Mouse (Mus musculus) embryonic facial prominence, embryonic 14.5 days (tissue): ENCODE data around the gene Gps2. TPM values are rescaled to one million over a fixed set of nuclear protein-coding genes. Genes with fewer than 3 reads are reported as not detected.

Source experiments
- ATAC-seq: fragments of 200-750 bp; cut with Nextera tagmentation; 2 replicates; pipeline ENCODE4 v1.8.0; 2017; ENCODE audit warnings: low read depth, moderate number of reproducible peaks, moderate TSS enrichment
- DNase-seq: peaks from one replicate; pipeline ENCODE4 v3.0.0-alpha.2; 2015; ENCODE audit warnings: low spot score
- H3K27ac ChIP-seq: fragments of 300-500 bp; sonication (generic); replicated peaks from 2 replicates; pipeline ENCODE4 v1.5.1; 2014; ENCODE audit warnings: low read depth, mild to moderate bottlenecking, low read length, moderate library complexity
- H3K27me3 ChIP-seq: fragments of 300-500 bp; sonication (generic); replicated peaks from 2 replicates; pipeline ENCODE4 v1.6.1; 2014; ENCODE audit warnings: low read length; ENCODE audit not compliant: control insufficient read depth, insufficient read depth
- H3K36me3 ChIP-seq: fragments of 300-500 bp; sonication (generic); 2 replicates; pipeline ENCODE4 v1.6.1; 2014; ENCODE audit warnings: low read length, mixed read lengths; ENCODE audit not compliant: control insufficient read depth, insufficient read depth
- H3K4me1 ChIP-seq: fragments of 300-500 bp; sonication (generic); 2 replicates; pipeline ENCODE4 v1.6.1; 2014; ENCODE audit warnings: antibody characterized with exemption, low read length; ENCODE audit not compliant: control insufficient read depth, insufficient read depth
- H3K4me2 ChIP-seq: fragments of 300-500 bp; sonication (generic); 2 replicates; pipeline ENCODE4 v1.6.1; 2014; ENCODE audit warnings: low read depth, mild to moderate bottlenecking, low read length, moderate library complexity, mixed read lengths
- H3K4me3 ChIP-seq: fragments of 300-500 bp; sonication (generic); 2 replicates; pipeline ENCODE4 v1.5.1; 2014; ENCODE audit warnings: low read depth, mild to moderate bottlenecking, low read length
- H3K9ac ChIP-seq: fragments of 300-500 bp; sonication (generic); 2 replicates; pipeline ENCODE4 v1.6.1; 2014; ENCODE audit warnings: low read depth, mild to moderate bottlenecking, low read length, moderate library complexity, mixed read lengths
- H3K9me3 ChIP-seq: fragments of 300-500 bp; sonication (generic); 2 replicates; pipeline ENCODE4 v1.6.1; 2016; ENCODE audit warnings: low read length; ENCODE audit not compliant: control insufficient read depth
- WGBS: fragments of 180-500 bp; shearing (Covaris S2); extraction: QIAGEN DNeasy Blood & Tissue Kit; methylation state at CpG from one replicate; pipeline ENCODE4 v1.1.7; 2014; 5-methylcytosine and 5-hydroxymethylcytosine counted together
- polyA plus RNA-seq: library from polyadenylated mRNA; unstranded; fragments of >200 nt; fragmentation: Nextera tagmentation; extraction: Ambion mirVana; gene quantifications from 2 replicates; pipeline ENCODE4 v1.2.1, GENCODE M21; 2014

Gene Gps2
- polyA plus RNA-seq: 55.0 and 57.2 TPM in 2 replicates

GRCm38 (mm10) chr11:69913554-69914371 is at the start of gene Gps2:
TSS of gene Gps2 (plus strand) at chr11:69913888.
- ATAC-seq (peak; percentile 94), DNase-seq (peak; percentile 98)
- Histone ChIP-seq H3K9me3 (no peaks in the 10 kb centered on the region), H3K27me3 (no peaks in the 10 kb centered on the region), H3K4me3 (peak within 1 kb of the TSS; percentile 68), H3K27ac (peak within 1 kb of the TSS; percentile 85), H3K9ac (peak within 1 kb of the TSS; percentile 82), H3K36me3 (peaks cover 87% of the 10 kb centered on the region), H3K4me2 (peak within 1 kb of the TSS; percentile 74), H3K4me1 (no peaks in the 10 kb centered on the region)
- 2% methylated on average over 50 of the region's 61 CpGs for WGBS

- H3K4me1 ChIP-seq: no peaks in the 10 kb centered on the region
- DNase-seq (no peak), ATAC-seq (no peak)
- no peak overlapping the region for H3K4me3 ChIP-seq
- H3K9ac ChIP-seq: no peak overlapping the region
- H3K27ac ChIP-seq: no peak overlapping the region
- no peaks in the 10 kb centered on the region for H3K36me3 ChIP-seq
- H3K9me3 ChIP-seq: no peaks in the 10 kb centered on the region
- WGBS: 48% methylated on average over 8 of the region's 8 CpGs
- H3K27me3 ChIP-seq: peaks cover under 1% of the 10 kb centered on the region; the same call in 1 of the 2 replicates
- no peak overlapping the region for H3K4me2 ChIP-seq
Observed at GRCm38 (mm10) chr11:69864138-69864860, 49.4 kb upstream of the Gps2 start.

GRCm38 (mm10) chr11:69865561-69865960 is 48.1 kb upstream of the Gps2 start:
- H3K27me3 ChIP-seq: no peaks in the 10 kb centered on the region
- WGBS: 81% methylated on average over 9 of the region's 9 CpGs
- ATAC-seq: no peak

GRCm38 (mm10) chr11:69867335-69867734 is 46.4 kb upstream of the Gps2 start:
- Histone ChIP-seq H3K27ac (no peak overlapping the region), H3K4me3 (no peak overlapping the region), H3K27me3 (no peaks in the 10 kb centered on the region), H3K4me2 (no peak overlapping the region), H3K36me3 (no peaks in the 10 kb centered on the region), H3K9me3 (no peaks in the 10 kb centered on the region), H3K9ac (no peak overlapping the region), H3K4me1 (no peaks in the 10 kb centered on the region)
- DNase-seq (no peak), ATAC-seq (no peak)
- WGBS: 72% methylated on average over 9 of the region's 9 CpGs

More at GRCm38 (mm10) chr11:69865561-69865960, 48.1 kb upstream of the Gps2 start:
- DNase-seq: no peak
- no peak overlapping the region for H3K4me2 ChIP-seq
- H3K36me3 ChIP-seq: no peaks in the 10 kb centered on the region
- no peak overlapping the region for H3K27ac ChIP-seq
- H3K4me1 ChIP-seq: no peaks in the 10 kb centered on the region
- H3K4me3 ChIP-seq: no peak overlapping the region
- H3K9ac ChIP-seq: no peak overlapping the region
- H3K9me3 ChIP-seq: no peaks in the 10 kb centered on the region

- no peak overlapping the region for H3K4me3 ChIP-seq
- H3K36me3 ChIP-seq: no peaks in the 10 kb centered on the region
- WGBS: 89% methylated on average over 2 of the region's 2 CpGs
- ATAC-seq: no peak
- no peaks in the 10 kb centered on the region for H3K27me3 ChIP-seq
- H3K9me3 ChIP-seq: no peaks in the 10 kb centered on the region
- H3K4me1 ChIP-seq: no peaks in the 10 kb centered on the region
- no peak overlapping the region for H3K27ac ChIP-seq
- H3K9ac ChIP-seq: no peak overlapping the region
- no peak for DNase-seq
- no peak overlapping the region for H3K4me2 ChIP-seq
Observed at GRCm38 (mm10) chr11:69870289-69871069, 43.2 kb upstream of the Gps2 start.

- 87% methylated on average over 7 of the region's 7 CpGs for WGBS
Observed at GRCm38 (mm10) chr11:69871822-69872221, 41.9 kb upstream of the Gps2 start.

GRCm38 (mm10) chr11:69872451-69872850 is 41.2 kb upstream of the Gps2 start:
- DNase-seq (no peak), ATAC-seq (no peak)
- Histone ChIP-seq H3K4me2 (no peak overlapping the region), H3K4me1 (peaks cover 13% of the 10 kb centered on the region), H3K9me3 (no peaks in the 10 kb centered on the region), H3K27me3 (no peaks in the 10 kb centered on the region), H3K9ac (no peak overlapping the region), H3K4me3 (no peak overlapping the region), H3K27ac (no peak overlapping the region), H3K36me3 (no peaks in the 10 kb centered on the region)
- WGBS: 79% methylated on average over 4 of the region's 4 CpGs

More at GRCm38 (mm10) chr11:69871822-69872221, 41.9 kb upstream of the Gps2 start:
- Histone ChIP-seq H3K4me2 (no peak overlapping the region), H3K4me3 (no peak overlapping the region), H3K27me3 (no peaks in the 10 kb centered on the region), H3K9ac (no peak overlapping the region), H3K9me3 (no peaks in the 10 kb centered on the region), H3K27ac (no peak overlapping the region), H3K4me1 (peaks cover 8% of the 10 kb centered on the region; the same call in 1 of the 2 replicates), H3K36me3 (no peaks in the 10 kb centered on the region)
- ATAC-seq (no peak), DNase-seq (no peak)

GRCm38 (mm10) chr11:69876186-69876585 is 37.5 kb upstream of the Gps2 start:
- H3K4me2 ChIP-seq: peak overlapping the region; percentile 48; the same call in 1 of the 2 replicates
- H3K4me1 ChIP-seq: peaks cover 31% of the 10 kb centered on the region
- DNase-seq: peak; percentile 85
- no peaks in the 10 kb centered on the region for H3K36me3 ChIP-seq
- no peaks in the 10 kb centered on the region for H3K27me3 ChIP-seq
- H3K27ac ChIP-seq: peak overlapping the region; percentile 81
- no peak overlapping the region for H3K4me3 ChIP-seq
- no peak overlapping the region for H3K9ac ChIP-seq
- ATAC-seq: 0 out of 2 replicates have a peak, but pooled peaks have one; percentile 12
- WGBS: 40% methylated on average over 7 of the region's 7 CpGs
- no peaks in the 10 kb centered on the region for H3K9me3 ChIP-seq
